Mouse (Mus musculus) olfactory bulb, adult 2 months (tissue): Measurements from ENCODE around the gene Hist1h3g.
"Not testable (repeated sequence)": the region's sequence is repeated elsewhere in the genome, so short reads cannot be mapped to it uniquely, and the experiment has no call there.

ENCODE experiments used
- CTCF ChIP-seq: fragments of 200-500 bp; IDR thresholded peaks from 2 replicates; pipeline ENCODE4 v1.5.1; 2012; ENCODE audit warnings: low read depth, mild to moderate bottlenecking, low read length, moderate library complexity; ENCODE audit not compliant: insufficient read depth
- POLR2A ChIP-seq: fragments of 200-500 bp; IDR thresholded peaks from 2 replicates; pipeline ENCODE4 v1.6.1; 2012; ENCODE audit warnings: mild to moderate bottlenecking, low read depth, low read length, moderate library complexity; ENCODE audit not compliant: insufficient read depth

DNA sequence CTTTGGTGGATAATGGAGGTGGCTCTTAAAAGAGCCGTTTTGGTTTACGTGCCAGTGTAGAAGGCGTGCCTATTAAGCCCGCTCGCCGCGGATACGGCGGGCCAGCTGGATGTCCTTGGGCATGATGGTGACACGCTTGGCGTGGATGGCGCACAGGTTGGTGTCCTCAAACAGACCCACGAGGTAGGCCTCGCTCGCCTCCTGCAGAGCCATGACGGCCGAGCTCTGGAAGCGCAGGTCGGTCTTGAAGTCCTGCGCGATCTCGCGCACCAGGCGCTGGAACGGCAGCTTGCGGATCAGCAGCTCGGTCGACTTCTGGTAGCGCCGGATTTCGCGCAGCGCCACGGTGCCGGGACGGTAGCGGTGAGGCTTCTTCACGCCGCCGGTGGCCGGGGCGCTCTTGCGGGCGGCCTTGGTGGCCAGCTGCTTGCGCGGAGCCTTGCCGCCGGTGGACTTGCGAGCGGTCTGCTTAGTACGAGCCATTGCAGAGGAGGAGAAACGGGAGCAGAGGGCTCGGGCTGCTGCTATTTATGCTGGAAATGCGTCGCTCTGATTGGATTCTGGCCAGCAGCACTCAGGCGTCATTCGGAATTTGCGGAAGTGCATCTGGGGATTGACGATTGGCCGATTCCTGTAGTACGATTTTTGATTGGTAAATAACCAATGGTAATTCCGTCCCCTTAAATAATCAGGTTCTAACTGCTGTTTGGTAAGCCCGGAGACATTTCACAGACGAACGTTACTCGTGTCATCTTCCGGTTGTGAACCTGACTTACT lies 26.8 kb downstream of the Hist1h3g start, which contains the start of gene Hist1h3e:
- TF ChIP-seq POLR2A, result peak; percentile 98
- TF ChIP-seq CTCF, result not testable (repeated sequence)
